ENCODE assay signal across 10 mouse cellular contexts in the genomic region with DNA sequence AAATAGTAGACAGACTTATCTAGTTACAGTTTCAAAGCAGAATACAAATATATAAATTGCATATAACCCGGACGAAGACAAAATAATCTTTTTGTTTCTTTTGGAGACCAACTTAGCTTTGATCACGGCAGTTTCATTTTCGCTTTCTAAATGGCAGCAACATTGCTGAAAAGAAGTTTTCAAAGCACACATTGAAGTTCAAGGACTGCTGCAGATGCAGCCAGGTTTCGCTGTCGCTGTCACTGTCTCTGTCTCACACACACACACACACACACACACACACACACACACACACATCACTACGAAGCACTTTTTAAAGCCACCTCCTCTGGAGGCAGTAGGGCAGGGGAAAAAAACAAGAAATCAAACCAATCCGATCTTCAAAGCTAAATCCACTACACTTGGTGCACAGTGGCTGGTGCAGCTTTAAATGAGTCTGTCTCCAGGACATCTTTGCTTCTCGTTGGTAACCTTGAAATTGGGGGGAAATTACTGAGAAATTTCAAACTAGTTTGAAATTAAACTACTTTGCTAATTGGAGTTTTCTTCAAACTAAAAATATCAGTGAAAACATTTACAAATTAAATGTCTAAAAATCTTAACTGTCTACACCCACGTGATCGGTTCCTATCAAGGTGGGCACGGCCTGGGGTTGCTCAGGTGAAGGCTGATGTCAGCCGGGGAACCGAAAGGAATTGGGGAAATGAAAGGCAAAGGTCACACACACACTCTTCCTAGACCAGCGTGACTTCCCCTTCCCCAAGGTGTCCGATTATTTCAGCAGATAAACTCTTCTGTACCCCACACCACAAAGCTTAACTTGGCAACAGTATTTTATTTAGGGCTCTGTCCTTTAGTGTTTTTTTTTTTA. TPM values are rescaled to one million over a fixed set of nuclear protein-coding genes. Genes with fewer than 3 reads are reported as not detected.
DNase-seq lines count a peak whose midpoint lies in the region; ATAC-seq and TF ChIP-seq lines count a peak whose summit lies in the region.
"Had no signal": no experiment of that assay in that cellular context is flagged by ENCODE, and none has a peak within 500 bp of the region (broad histone marks: within the 10 kb centered on the region; RNA-seq: fewer than 3 reads in every experiment).

No protein-coding gene starts in this region.

- no peak overlapping the region for H3K4me2 ChIP-seq in midbrain, embryonic 16.5 days (ENCODE audit: low read length)
- H3K4me2 ChIP-seq: midbrain, embryonic 12.5 days had no signal

- TF ChIP-seq POLR2A in small intestine, adult 2 months (IDR thresholded peaks at IDR 0.05; ENCODE audit: low read depth, low read length) = no peak

- peak overlapping the region; percentile 12 for H3K4me3 ChIP-seq in left cerebral cortex, adult 2 months
- H3K4me3 ChIP-seq in small intestine, adult 2 months (ENCODE audit: low read depth, low read length) = peak overlapping the region; percentile 49
- H3K4me3 ChIP-seq in midbrain, embryonic 16.5 days (ENCODE audit: low read depth, low read length) = no peak overlapping the region
- H3K4me3 ChIP-seq: midbrain, embryonic 12.5 days had no signal

- H3K27me3 ChIP-seq in small intestine, adult 2 months (ENCODE audit: control insufficient read depth, insufficient read depth, low read length) = no peaks in the 10 kb centered on the region
- H3K27me3 ChIP-seq in midbrain, embryonic 16.5 days (ENCODE audit: control insufficient read depth, insufficient read depth, low read depth, low read length) = no peaks in the 10 kb centered on the region
- H3K27me3 ChIP-seq: midbrain, embryonic 12.5 days had no signal

- 40% methylated on average over 16 of the region's 16 CpGs for WGBS in small intestine, adult 2 months
- 86% methylated on average over 16 of the region's 16 CpGs for WGBS in midbrain, embryonic 16.5 days

- intact Hi-C loops in left cerebral cortex, adult 2 months (cut with DNase I) = no loop called here
- intact Hi-C loops in left cerebral cortex, postnatal 25 days (cut with DNase I) = no loop called here

- peaks cover 4% of the 10 kb centered on the region; the same call in 1 of the 2 replicates for H3K36me3 ChIP-seq in small intestine, adult 2 months (ENCODE audit: control insufficient read depth, insufficient read depth, low read length)
- peaks cover 3% of the 10 kb centered on the region; the same call in 1 of the 2 replicates for H3K36me3 ChIP-seq in midbrain, embryonic 16.5 days (ENCODE audit: control insufficient read depth, insufficient read depth, low read length)

- H3K4me1 ChIP-seq in small intestine, adult 2 months (ENCODE audit: control insufficient read depth, insufficient read depth, insufficient read length, low read length) = peaks cover 5% of the 10 kb centered on the region; the same call in 1 of the 2 replicates
- H3K4me1 ChIP-seq in midbrain, embryonic 16.5 days (ENCODE audit: control insufficient read depth, insufficient read depth, low read length) = no peaks in the 10 kb centered on the region
- H3K4me1 ChIP-seq: midbrain, embryonic 12.5 days had no signal

- no peak overlapping the region; the same call in 1 of the 2 replicates for H3K27ac ChIP-seq in left cerebral cortex, adult 2 months
- H3K27ac ChIP-seq in small intestine, adult 2 months (ENCODE audit: insufficient read depth, low read depth, low read length) = peak overlapping the region; percentile 84
- H3K27ac ChIP-seq in midbrain, embryonic 16.5 days (ENCODE audit: low read length) = no peak overlapping the region
- H3K27ac ChIP-seq: midbrain, embryonic 12.5 days had no signal

- H3K9ac ChIP-seq in midbrain, embryonic 16.5 days (ENCODE audit: low read depth, low read length) = no peak overlapping the region
- H3K9ac ChIP-seq: midbrain, embryonic 12.5 days had no signal

- H3K9me3 ChIP-seq in midbrain, embryonic 16.5 days (replicated peaks; ENCODE audit: control insufficient read depth, low read length, poor library complexity, severe bottlenecking) = no peaks in the 10 kb centered on the region
- H3K9me3 ChIP-seq: midbrain, embryonic 12.5 days had no signal

- no peak for DNase-seq in left cerebral cortex, adult 2 months (ENCODE audit: extremely low spot score in 1 of 2, low spot score in 2 of 2)
- no peak for DNase-seq in left cerebral cortex, postnatal 25 days (ENCODE audit: low spot score in 2 of 2)
- DNase-seq in T-cell, adult 2 months (ENCODE audit: low spot score) = peak; percentile 75
- DNase-seq in gastrocnemius, postnatal 4 days (ENCODE audit: low spot score in 2 of 2) = no peak
- DNase-seq: embryo, embryonic 11 days; right cerebral cortex, postnatal 14 days had no signal

- TF ChIP-seq CTCF in left cerebral cortex, adult 2 months (IDR thresholded peaks at IDR 0.05) = no peak
- no peak for TF ChIP-seq CTCF in small intestine, adult 2 months (IDR thresholded peaks at IDR 0.05; ENCODE audit: extremely low read depth, insufficient read length, insufficient replicate concordance, low read depth, low read length)

- peak; percentile 70 for ATAC-seq in common myeloid progenitor, adult 5-6 weeks (replicated peaks; ENCODE audit: low read depth, poor library complexity, severe bottlenecking)
- no peak for ATAC-seq in midbrain, embryonic 16.5 days

RNA-seq across cellular contexts. Expression of a gene that starts 35.9 kb away (rescaled TPM):
- total RNA-seq in left cerebral cortex, adult 2 months (2021) = 1 to 10 TPM; 7.6 to 8.4 TPM
- total RNA-seq in left cerebral cortex, postnatal 25 days (2021) = 1 to 10 TPM; 7.0 to 7.6 TPM
- total RNA-seq in common myeloid progenitor, adult 5-6 weeks (2017) = 41.8 and 53.9 TPM in 2 replicates
- 1.1 and 2.3 TPM in 2 replicates for polyA plus RNA-seq in small intestine, adult 2 months (2012; rRNA removed)
- 6.5 and 8.4 TPM in 2 replicates for polyA plus RNA-seq in midbrain, embryonic 16.5 days (2015; fragmentation: Nextera tagmentation; extraction: Ambion mirVana)
- total RNA-seq in gastrocnemius, postnatal 4 days (2021) = 1 to 10 TPM; 8.9 to 9.5 TPM
